Mouse (Mus musculus) midbrain, embryonic 14.5 days (tissue): Measurements from ENCODE around the gene Kcnip3. TPM values are rescaled to one million over a fixed set of nuclear protein-coding genes. Genes with fewer than 3 reads are reported as not detected.

Experiments used
- ATAC-seq: fragments of 200-750 bp; cut with Nextera tagmentation; 2 replicates; pipeline ENCODE4 v1.8.0; 2017; ENCODE audit warnings: moderate number of reproducible peaks, moderate library complexity; ENCODE audit not compliant: low FRiP score, low TSS enrichment
- DNase-seq: peaks from one replicate; pipeline ENCODE4 v3.0.0-alpha.2; 2015
- H3K27ac ChIP-seq: fragments of 300-500 bp; sonication (generic); replicated peaks from 2 replicates; pipeline ENCODE4 v1.5.1; 2014; ENCODE audit warnings: mild to moderate bottlenecking, low read depth, low read length, moderate library complexity
- H3K27me3 ChIP-seq: fragments of 300-500 bp; sonication (generic); 2 replicates; pipeline ENCODE4 v1.6.1; 2014; ENCODE audit warnings: low read length, control low read depth, mixed read lengths; ENCODE audit not compliant: control insufficient read depth, insufficient read depth
- H3K36me3 ChIP-seq: fragments of 300-500 bp; sonication (generic); 2 replicates; pipeline ENCODE4 v1.6.1; 2014; ENCODE audit warnings: low read length, control low read depth; ENCODE audit not compliant: control insufficient read depth, insufficient read depth
- H3K4me1 ChIP-seq: fragments of 300-500 bp; sonication (generic); 2 replicates; pipeline ENCODE4 v1.6.1; 2014; ENCODE audit warnings: mild to moderate bottlenecking, antibody characterized with exemption, low read length, control low read depth; ENCODE audit not compliant: control insufficient read depth, insufficient read depth
- H3K4me2 ChIP-seq: fragments of 300-500 bp; sonication (generic); 2 replicates; pipeline ENCODE4 v1.6.1; 2014; ENCODE audit warnings: mild to moderate bottlenecking, low read length, moderate library complexity
- H3K4me3 ChIP-seq: fragments of 300-500 bp; sonication (generic); replicated peaks from 2 replicates; pipeline ENCODE4 v1.5.1; 2014; ENCODE audit warnings: low read depth, low read length
- H3K9ac ChIP-seq: fragments of 300-500 bp; sonication (generic); replicated peaks from 2 replicates; pipeline ENCODE4 v1.6.1; 2014; ENCODE audit warnings: mild to moderate bottlenecking, low read length, moderate library complexity
- H3K9me3 ChIP-seq: fragments of 300-500 bp; sonication (generic); 2 replicates; pipeline ENCODE4 v1.6.1; 2016; ENCODE audit warnings: low read length, control low read depth, mixed read lengths; ENCODE audit not compliant: control insufficient read depth
- WGBS: fragments of 180-500 bp; shearing (Covaris S2); extraction: QIAGEN DNeasy Blood & Tissue Kit; methylation state at CpG from one replicate; pipeline ENCODE4 v1.1.7; 2014; 5-methylcytosine and 5-hydroxymethylcytosine counted together
- polyA plus RNA-seq: library from polyadenylated mRNA; unstranded; fragments of >200 nt; fragmentation: Nextera tagmentation; extraction: Ambion mirVana; gene quantifications from 2 replicates; pipeline ENCODE4 v1.2.1, GENCODE M21; 2014

The Kcnip3 gene
- polyA plus RNA-seq, 1 experiment from 2014 or later = 13.1 TPM

GRCm38 (mm10) chr2:127496321-127496720 is 25.6 kb downstream of the Kcnip3 start:
- no peak overlapping the region for H3K4me3 ChIP-seq
- no peak overlapping the region for H3K9ac ChIP-seq
- H3K4me2 ChIP-seq = no peak overlapping the region
- H3K27ac ChIP-seq = no peak overlapping the region
- H3K36me3 ChIP-seq = no peaks in the 10 kb centered on the region
- no peaks in the 10 kb centered on the region for H3K9me3 ChIP-seq
- no peaks in the 10 kb centered on the region for H3K4me1 ChIP-seq
- ATAC-seq = no peak
- H3K27me3 ChIP-seq = no peaks in the 10 kb centered on the region
- no peak for DNase-seq
- 58% methylated on average over 1 of the region's 1 CpGs for WGBS

- no peak overlapping the region for H3K27ac ChIP-seq
- no peak overlapping the region for H3K9ac ChIP-seq
- no peaks in the 10 kb centered on the region for H3K36me3 ChIP-seq
- no peak overlapping the region for H3K4me3 ChIP-seq
- peak; percentile 47; the same call in 1 of the 2 replicates for ATAC-seq
- peaks cover 15% of the 10 kb centered on the region; the same call in 1 of the 2 replicates for H3K4me1 ChIP-seq
- WGBS = 5% methylated on average over 19 of the region's 19 CpGs
- peak; percentile 82 for DNase-seq
- H3K4me2 ChIP-seq = peak overlapping the region; percentile 38
- peaks cover 56% of the 10 kb centered on the region for H3K27me3 ChIP-seq
- no peaks in the 10 kb centered on the region for H3K9me3 ChIP-seq
Measured at GRCm38 (mm10) chr2:127484476-127485170, 37.3 kb downstream of the Kcnip3 start.

GRCm38 (mm10) chr2:127483001-127483400 is 38.9 kb downstream of the Kcnip3 start:
- peak overlapping the region; percentile 25; the same call in 1 of the 2 replicates for H3K4me3 ChIP-seq
- no peak for DNase-seq
- peaks cover 15% of the 10 kb centered on the region; the same call in 1 of the 2 replicates for H3K4me1 ChIP-seq
- H3K4me2 ChIP-seq = peak overlapping the region; percentile 51
- H3K27me3 ChIP-seq = peaks cover 60% of the 10 kb centered on the region
- no peaks in the 10 kb centered on the region for H3K9me3 ChIP-seq
- H3K9ac ChIP-seq = no peak overlapping the region
- no peak overlapping the region for H3K27ac ChIP-seq
- no peaks in the 10 kb centered on the region for H3K36me3 ChIP-seq
- no peak for ATAC-seq
- WGBS = 1% methylated on average over 18 of the region's 21 CpGs

GRCm38 (mm10) chr2:127482533-127482911 is 39.4 kb downstream of the Kcnip3 start:
- ATAC-seq = no peak
- under 1% methylated on average over 21 of the region's 21 CpGs for WGBS

GRCm38 (mm10) chr2:127481841-127482532 is 39.9 kb downstream of the Kcnip3 start:
- Histone ChIP-seq H3K36me3 (no peaks in the 10 kb centered on the region), H3K4me3 (peak overlapping the region; percentile 25), H3K4me2 (peak overlapping the region; percentile 51), H3K27me3 (peaks cover 60% of the 10 kb centered on the region), H3K4me1 (peaks cover 15% of the 10 kb centered on the region; the same call in 1 of the 2 replicates), H3K9me3 (no peaks in the 10 kb centered on the region), H3K9ac (no peak overlapping the region), H3K27ac (no peak overlapping the region)
- under 1% methylated on average over 59 of the region's 59 CpGs for WGBS
- no peak for ATAC-seq
- no peak for DNase-seq

More at GRCm38 (mm10) chr2:127482533-127482911, 39.4 kb downstream of the Kcnip3 start:
- H3K27ac ChIP-seq = no peak overlapping the region
- H3K9ac ChIP-seq = no peak overlapping the region
- H3K9me3 ChIP-seq = no peaks in the 10 kb centered on the region
- peak overlapping the region; percentile 25 for H3K4me3 ChIP-seq
- H3K27me3 ChIP-seq = peaks cover 60% of the 10 kb centered on the region
- peak; percentile 32 for DNase-seq
- peak overlapping the region; percentile 51 for H3K4me2 ChIP-seq
- no peaks in the 10 kb centered on the region for H3K36me3 ChIP-seq
- H3K4me1 ChIP-seq = peaks cover 15% of the 10 kb centered on the region; the same call in 1 of the 2 replicates

GRCm38 (mm10) chr2:127479763-127480162 is 42.1 kb downstream of the Kcnip3 start:
- ATAC-seq = no peak
- no peak overlapping the region for H3K4me3 ChIP-seq
- peaks cover 15% of the 10 kb centered on the region; the same call in 1 of the 2 replicates for H3K4me1 ChIP-seq
- H3K9me3 ChIP-seq = no peaks in the 10 kb centered on the region
- no peak overlapping the region for H3K9ac ChIP-seq
- no peak overlapping the region for H3K27ac ChIP-seq
- WGBS = 69% methylated on average over 10 of the region's 10 CpGs
- H3K4me2 ChIP-seq = no peak overlapping the region
- H3K27me3 ChIP-seq = peaks cover 52% of the 10 kb centered on the region
- no peak for DNase-seq
- H3K36me3 ChIP-seq = no peaks in the 10 kb centered on the region

- no peaks in the 10 kb centered on the region for H3K9me3 ChIP-seq
- DNase-seq (no peak), ATAC-seq (no peak)
- peaks cover 11% of the 10 kb centered on the region; the same call in 1 of the 2 replicates for H3K4me1 ChIP-seq
- no peaks in the 10 kb centered on the region for H3K36me3 ChIP-seq
- H3K27ac ChIP-seq = no peak overlapping the region
- no peak overlapping the region for H3K4me2 ChIP-seq
- peaks cover 46% of the 10 kb centered on the region for H3K27me3 ChIP-seq
- no peak overlapping the region for H3K9ac ChIP-seq
- no peak overlapping the region for H3K4me3 ChIP-seq
- WGBS = 79% methylated on average over 4 of the region's 4 CpGs
Measured at GRCm38 (mm10) chr2:127479210-127479609, 42.7 kb downstream of the Kcnip3 start.

GRCm38 (mm10) chr2:127472279-127472678 is 49.6 kb downstream of the Kcnip3 start:
- DNase-seq = no peak
- WGBS = 71% methylated on average over 3 of the region's 3 CpGs

More at GRCm38 (mm10) chr2:127472279-127472678, 49.6 kb downstream of the Kcnip3 start:
- H3K27me3 ChIP-seq = no peaks in the 10 kb centered on the region
- H3K4me1 ChIP-seq = no peaks in the 10 kb centered on the region
- no peaks in the 10 kb centered on the region for H3K9me3 ChIP-seq
- H3K36me3 ChIP-seq = no peaks in the 10 kb centered on the region
- H3K4me3 ChIP-seq = no peak overlapping the region
- ATAC-seq = no peak
- no peak overlapping the region for H3K9ac ChIP-seq
- H3K4me2 ChIP-seq = no peak overlapping the region
- H3K27ac ChIP-seq = no peak overlapping the region
